Mouse (Mus musculus): ENCODE data around the gene Stkld1. TPM values are rescaled to one million over a fixed set of nuclear protein-coding genes. Genes with fewer than 3 reads are reported as not detected.
A peak's percentile ranks its signal among the peaks of the same experiment; 100 is the strongest.
"Not testable (repeated sequence)": the region's sequence is repeated elsewhere in the genome, so short reads cannot be mapped to it uniquely, and the experiment has no call there.

Stkld1 gene
- polyA plus RNA-seq (2015; fragmentation: Nextera tagmentation; extraction: Ambion mirVana), result 0.38 and 0.41 TPM in 2 replicates

DNA sequence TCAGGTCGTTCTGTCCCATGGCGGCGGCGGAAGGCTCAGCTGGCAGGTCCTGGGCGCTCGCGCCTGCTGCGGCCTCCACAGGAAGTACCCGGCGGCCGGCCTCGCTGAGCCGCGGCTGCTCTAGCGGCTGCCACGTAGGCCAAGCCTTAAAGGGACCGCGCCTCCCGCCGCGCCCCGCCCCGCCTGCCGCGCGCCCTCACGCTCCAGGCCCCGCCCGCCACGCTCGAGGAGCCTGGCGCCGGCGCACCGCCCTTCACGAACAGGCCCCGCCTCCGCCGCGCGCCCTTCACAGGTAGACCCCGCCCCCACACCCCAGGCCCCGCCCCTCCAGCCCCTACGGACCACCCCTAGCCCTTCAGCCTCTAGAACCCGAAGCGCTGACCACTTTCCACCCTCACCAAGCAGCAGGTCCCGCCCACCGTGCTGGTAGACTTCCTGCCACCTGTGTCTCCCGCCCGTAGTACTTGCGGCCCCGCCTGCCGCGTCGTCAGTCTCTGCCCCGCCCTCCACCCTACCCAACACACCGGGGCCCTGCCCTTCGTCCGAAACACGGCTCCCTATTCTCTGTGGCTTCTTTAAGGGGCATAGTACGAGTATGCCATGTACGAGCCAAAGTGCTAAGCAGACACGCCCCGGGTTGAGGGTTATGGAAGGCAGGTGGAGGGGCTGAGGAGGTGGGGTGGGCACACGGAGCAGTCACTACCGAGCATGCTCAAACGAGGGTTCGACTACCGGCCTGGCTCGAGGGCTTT, at the start of gene Stkld1, which contains the start of gene Surf4:
Stkld1 (plus strand) TSS at position 744 of the 752 bp plus-strand sequence.
Surf4 (minus strand) TSS at position 625 of the 752 bp plus-strand sequence.
- Histone ChIP-seq H3K9me3 (replicated peaks; ENCODE audit: control insufficient read depth, low read length, poor library complexity, severe bottlenecking) (no peaks in the 10 kb centered on the region), H3K4me2 (ENCODE audit: low read length) (peak within 1 kb of the TSS; percentile 80), H3K36me3 (ENCODE audit: control insufficient read depth, insufficient read depth, low read length) (peaks cover 10% of the 10 kb centered on the region; the same call in 1 of the 2 replicates), H3K27ac (ENCODE audit: low read length) (peak within 1 kb of the TSS; percentile 80), H3K4me1 (ENCODE audit: control insufficient read depth, insufficient read depth, low read length) (peaks cover 25% of the 10 kb centered on the region), H3K4me3 (ENCODE audit: low read depth, low read length) (peak within 1 kb of the TSS; percentile 96), H3K27me3 (ENCODE audit: control insufficient read depth, insufficient read depth, low read depth, low read length) (no peaks in the 10 kb centered on the region), H3K9ac (ENCODE audit: low read depth, low read length) (peak within 1 kb of the TSS; percentile 99)
- WGBS, result under 1% methylated on average over 41 of the region's 70 CpGs
- peak; percentile 94 for ATAC-seq

DNA sequence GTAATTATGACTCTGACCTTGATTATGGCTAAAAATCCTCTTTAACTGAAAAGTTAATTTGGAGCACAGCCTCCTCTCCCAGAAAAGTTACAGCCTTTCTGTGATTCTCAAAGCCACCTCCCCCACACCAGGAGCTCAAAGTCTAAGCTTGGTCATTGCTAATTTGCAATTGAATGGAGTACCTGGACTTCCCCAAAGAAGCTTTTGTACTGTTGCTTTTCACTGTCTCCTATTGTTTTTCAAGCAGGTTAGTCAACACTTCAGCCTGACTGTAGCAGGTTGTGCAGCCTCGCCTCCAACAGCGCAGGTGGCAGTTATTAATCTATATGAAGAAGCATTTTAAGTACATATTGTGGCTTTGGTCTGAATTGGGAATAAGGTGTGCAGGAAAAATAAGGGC, 48.3 kb upstream of the Stkld1 start:
- not testable (repeated sequence) for H3K27me3 ChIP-seq (ENCODE audit: control insufficient read depth, insufficient read depth, low read depth, low read length); H3K36me3 ChIP-seq (ENCODE audit: control insufficient read depth, insufficient read depth, low read length); H3K9ac ChIP-seq (ENCODE audit: low read depth, low read length); ATAC-seq; H3K4me3 ChIP-seq (ENCODE audit: low read depth, low read length); H3K4me2 ChIP-seq (ENCODE audit: low read length); H3K9me3 ChIP-seq (replicated peaks; ENCODE audit: control insufficient read depth, low read length, poor library complexity, severe bottlenecking); H3K4me1 ChIP-seq (ENCODE audit: control insufficient read depth, insufficient read depth, low read length); H3K27ac ChIP-seq (ENCODE audit: low read length)
- WGBS, result 74% methylated on average over 2 of the region's 2 CpGs

DNA sequence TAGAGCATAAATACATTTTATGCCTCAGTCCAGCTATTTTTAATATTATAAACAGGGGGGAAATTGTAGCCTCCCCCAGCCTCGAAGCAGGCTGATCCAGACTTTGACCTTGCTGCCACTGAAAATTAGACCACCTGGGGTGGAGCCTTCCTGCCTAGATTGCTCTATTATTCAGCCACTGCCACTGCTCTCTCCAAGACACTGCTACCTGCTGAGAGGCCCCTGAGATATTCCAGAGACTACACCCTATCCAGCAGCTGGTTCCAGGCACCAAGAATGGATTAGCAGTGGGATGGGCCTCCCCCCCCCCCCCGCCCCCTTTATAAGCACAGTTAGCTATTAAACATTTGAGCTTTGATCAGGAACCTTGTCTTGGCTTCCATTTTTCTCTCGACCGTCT, 47.7 kb upstream of the Stkld1 start:
- not testable (repeated sequence) for H3K36me3 ChIP-seq (ENCODE audit: control insufficient read depth, insufficient read depth, low read length); H3K27ac ChIP-seq (ENCODE audit: low read length); H3K4me3 ChIP-seq (ENCODE audit: low read depth, low read length); H3K27me3 ChIP-seq (ENCODE audit: control insufficient read depth, insufficient read depth, low read depth, low read length); H3K4me1 ChIP-seq (ENCODE audit: control insufficient read depth, insufficient read depth, low read length); H3K9me3 ChIP-seq (replicated peaks; ENCODE audit: control insufficient read depth, low read length, poor library complexity, severe bottlenecking); ATAC-seq; H3K4me2 ChIP-seq (ENCODE audit: low read length); H3K9ac ChIP-seq (ENCODE audit: low read depth, low read length)
- WGBS, result 56% methylated on average over 4 of the region's 4 CpGs

DNA sequence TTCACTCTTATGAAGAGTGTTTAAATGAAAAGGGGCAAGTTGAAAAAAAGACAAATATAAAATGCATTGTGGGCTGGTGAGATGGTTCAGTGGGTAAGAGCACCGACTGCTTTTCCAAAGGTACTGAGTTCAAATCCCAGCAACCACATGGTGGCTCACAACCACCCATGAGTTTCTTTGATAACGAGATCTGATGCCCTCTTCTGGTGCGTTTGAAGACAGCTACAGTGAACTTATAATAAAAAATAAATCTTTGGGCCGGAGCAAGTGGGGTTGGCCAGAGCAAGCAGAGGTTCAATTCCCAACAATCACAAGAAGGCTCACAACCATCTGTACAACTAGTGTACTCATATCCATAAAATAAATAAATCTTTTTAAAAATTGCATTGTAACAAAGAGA, 37.9 kb upstream of the Stkld1 start:
- no peak overlapping the region for H3K4me2 ChIP-seq (ENCODE audit: low read length)
- H3K36me3 ChIP-seq (ENCODE audit: control insufficient read depth, insufficient read depth, low read length), result peaks cover 42% of the 10 kb centered on the region
- no peaks in the 10 kb centered on the region for H3K9me3 ChIP-seq (replicated peaks; ENCODE audit: control insufficient read depth, low read length, poor library complexity, severe bottlenecking)
- peaks cover 1% of the 10 kb centered on the region; the same call in 1 of the 2 replicates for H3K4me1 ChIP-seq (ENCODE audit: control insufficient read depth, insufficient read depth, low read length)
- 90% methylated on average over 4 of the region's 4 CpGs for WGBS
- no peak overlapping the region for H3K4me3 ChIP-seq (ENCODE audit: low read depth, low read length)
- H3K27me3 ChIP-seq (ENCODE audit: control insufficient read depth, insufficient read depth, low read depth, low read length), result no peaks in the 10 kb centered on the region
- no peak overlapping the region for H3K9ac ChIP-seq (ENCODE audit: low read depth, low read length)
- no peak overlapping the region for H3K27ac ChIP-seq (ENCODE audit: low read length)
- no peak for ATAC-seq

DNA sequence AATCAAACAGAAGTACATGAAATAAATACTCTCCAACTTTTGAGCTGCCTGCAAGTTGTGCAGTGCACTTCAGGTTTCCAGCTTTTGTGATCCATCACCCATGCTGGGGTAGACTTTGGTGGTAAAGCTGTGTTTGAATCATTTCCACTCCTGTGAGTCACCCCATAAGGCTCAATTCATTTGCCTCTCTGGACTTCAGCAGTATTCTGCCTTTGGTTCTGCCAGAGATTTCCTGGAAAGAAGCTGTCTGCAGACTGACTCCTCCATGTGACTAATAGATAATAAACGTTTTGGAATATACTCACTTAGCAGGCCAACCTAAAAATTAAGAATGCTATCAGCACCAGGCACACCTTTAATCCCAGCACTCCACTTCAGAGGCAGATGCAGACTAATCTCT, 33.1 kb upstream of the Stkld1 start:
- H3K9me3 ChIP-seq (replicated peaks; ENCODE audit: control insufficient read depth, low read length, poor library complexity, severe bottlenecking), result no peaks in the 10 kb centered on the region
- H3K27ac ChIP-seq (ENCODE audit: low read length), result no peak overlapping the region
- H3K27me3 ChIP-seq (ENCODE audit: control insufficient read depth, insufficient read depth, low read depth, low read length), result no peaks in the 10 kb centered on the region
- no peak for ATAC-seq
- WGBS, result 88% methylated on average over 1 of the region's 1 CpGs
- no peak overlapping the region for H3K4me3 ChIP-seq (ENCODE audit: low read depth, low read length)
- H3K9ac ChIP-seq (ENCODE audit: low read depth, low read length), result no peak overlapping the region
- H3K4me1 ChIP-seq (ENCODE audit: control insufficient read depth, insufficient read depth, low read length), result peaks cover 21% of the 10 kb centered on the region
- H3K4me2 ChIP-seq (ENCODE audit: low read length), result no peak overlapping the region
- H3K36me3 ChIP-seq (ENCODE audit: control insufficient read depth, insufficient read depth, low read length), result peaks cover 27% of the 10 kb centered on the region

DNA sequence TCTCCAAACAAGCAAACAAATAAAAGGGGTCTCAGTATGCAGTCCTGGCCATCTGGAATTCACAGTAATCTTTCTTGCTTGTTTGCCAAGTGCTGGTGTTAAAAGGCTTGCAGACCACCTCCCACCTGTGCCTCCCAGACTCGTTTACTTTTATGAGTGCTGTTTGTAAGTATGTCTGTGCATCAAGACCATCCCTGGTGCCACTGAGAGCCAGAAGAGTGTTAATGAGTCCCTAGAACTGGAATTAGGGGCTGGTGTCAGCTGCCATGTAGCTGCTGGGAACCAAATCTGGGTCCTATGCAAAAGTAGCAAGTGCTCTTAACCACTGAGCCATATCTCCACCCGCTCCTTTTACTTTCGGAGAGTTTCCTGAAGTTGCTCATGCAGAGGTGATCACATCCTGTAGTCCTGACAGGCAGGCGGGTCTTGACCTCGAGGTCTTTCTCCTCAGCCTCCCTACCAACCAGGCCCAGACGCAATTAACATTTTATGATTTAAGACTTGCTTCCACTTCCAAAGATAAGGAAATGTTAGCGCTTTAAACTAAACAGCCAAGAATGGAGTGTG, 31.9 kb upstream of the Stkld1 start:
- H3K4me2 ChIP-seq (ENCODE audit: low read length), result peak overlapping the region; percentile 72
- H3K27ac ChIP-seq (ENCODE audit: low read length), result no peak overlapping the region
- peak overlapping the region; percentile 73 for H3K9ac ChIP-seq (ENCODE audit: low read depth, low read length)
- no peaks in the 10 kb centered on the region for H3K9me3 ChIP-seq (replicated peaks; ENCODE audit: control insufficient read depth, low read length, poor library complexity, severe bottlenecking)
- peak overlapping the region; percentile 76 for H3K4me3 ChIP-seq (ENCODE audit: low read depth, low read length)
- H3K27me3 ChIP-seq (ENCODE audit: control insufficient read depth, insufficient read depth, low read depth, low read length), result no peaks in the 10 kb centered on the region
- peaks cover 21% of the 10 kb centered on the region for H3K4me1 ChIP-seq (ENCODE audit: control insufficient read depth, insufficient read depth, low read length)
- no peak for ATAC-seq
- peaks cover 32% of the 10 kb centered on the region for H3K36me3 ChIP-seq (ENCODE audit: control insufficient read depth, insufficient read depth, low read length)
- WGBS, result 15% methylated on average over 7 of the region's 7 CpGs

DNA sequence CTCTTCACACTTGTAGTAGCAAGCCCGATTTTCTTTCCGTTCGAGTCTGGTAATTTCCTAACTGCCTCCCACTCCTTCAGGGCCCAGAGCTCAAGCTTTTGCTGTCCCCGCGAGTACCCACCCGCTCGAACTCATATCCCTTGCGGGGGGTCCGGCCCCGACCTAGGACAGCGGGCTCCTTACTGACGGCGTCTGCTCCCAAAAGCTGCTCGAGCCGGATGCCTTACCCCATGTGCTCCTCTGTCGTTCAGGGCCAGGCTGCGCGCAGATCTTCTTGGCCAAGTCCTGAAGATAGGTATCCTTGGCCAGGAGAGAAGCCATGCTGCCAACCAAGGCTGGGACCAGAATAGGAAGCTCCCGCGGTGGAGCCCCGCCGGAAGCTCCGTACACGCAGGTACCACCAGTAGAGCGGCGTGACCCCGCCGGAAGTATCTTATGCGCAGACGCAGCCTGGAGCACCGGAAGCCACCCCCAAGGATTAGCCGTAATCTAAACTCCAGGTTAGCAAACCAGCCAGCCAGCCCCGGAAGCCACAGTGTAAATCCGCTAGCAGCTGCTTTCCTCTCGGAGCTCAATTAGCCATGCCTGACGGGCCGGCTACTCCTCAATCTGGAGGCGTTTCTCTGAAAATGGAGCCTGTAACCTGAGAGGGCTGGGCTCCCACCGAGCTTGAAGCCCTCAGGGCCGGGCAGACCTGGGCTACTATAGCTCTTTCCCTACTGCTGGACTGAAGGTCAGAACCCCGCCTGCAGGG, 31.2 kb upstream of the Stkld1 start, which contains the start of gene Surf6:
Surf6 (minus strand) TSS at position 413 of the 754 bp plus-strand sequence.
- H3K27ac ChIP-seq (ENCODE audit: low read length), result peak within 1 kb of the TSS; percentile 86
- under 1% methylated on average over 41 of the region's 41 CpGs for WGBS
- ATAC-seq, result peak; percentile 96
- H3K27me3 ChIP-seq (ENCODE audit: control insufficient read depth, insufficient read depth, low read depth, low read length), result no peaks in the 10 kb centered on the region
- H3K4me2 ChIP-seq (ENCODE audit: low read length), result peak within 1 kb of the TSS; percentile 72
- H3K36me3 ChIP-seq (ENCODE audit: control insufficient read depth, insufficient read depth, low read length), result peaks cover 34% of the 10 kb centered on the region
- peak within 1 kb of the TSS; percentile 73 for H3K9ac ChIP-seq (ENCODE audit: low read depth, low read length)
- H3K4me1 ChIP-seq (ENCODE audit: control insufficient read depth, insufficient read depth, low read length), result peaks cover 21% of the 10 kb centered on the region
- H3K4me3 ChIP-seq (ENCODE audit: low read depth, low read length), result peak within 1 kb of the TSS; percentile 76
- no peaks in the 10 kb centered on the region for H3K9me3 ChIP-seq (replicated peaks; ENCODE audit: control insufficient read depth, low read length, poor library complexity, severe bottlenecking)

DNA sequence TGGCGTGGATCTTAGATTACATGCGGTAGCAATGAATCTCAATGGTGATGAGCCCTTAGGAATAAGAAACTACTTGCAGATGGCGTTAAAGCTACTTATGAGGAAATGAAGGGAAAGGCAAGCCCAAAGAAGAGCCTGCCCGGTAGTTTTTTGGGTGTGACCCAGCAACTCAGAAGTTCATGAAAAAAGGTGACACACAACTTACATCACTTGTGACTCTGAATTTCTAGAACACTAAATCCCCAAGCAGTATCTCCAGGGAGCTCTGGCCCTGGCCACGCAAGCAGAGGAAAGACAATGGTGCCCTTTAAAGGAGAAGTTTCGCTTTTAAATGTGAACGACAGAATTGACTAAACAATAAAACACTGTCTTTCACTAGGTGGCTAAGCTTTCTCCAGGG, 30.5 kb upstream of the Stkld1 start:
- Histone ChIP-seq H3K27me3 (ENCODE audit: control insufficient read depth, insufficient read depth, low read depth, low read length) (no peaks in the 10 kb centered on the region), H3K27ac (ENCODE audit: low read length) (peak overlapping the region; percentile 86), H3K9ac (ENCODE audit: low read depth, low read length) (peak overlapping the region; percentile 72), H3K36me3 (ENCODE audit: control insufficient read depth, insufficient read depth, low read length) (peaks cover 32% of the 10 kb centered on the region), H3K4me1 (ENCODE audit: control insufficient read depth, insufficient read depth, low read length) (peaks cover 21% of the 10 kb centered on the region), H3K4me2 (ENCODE audit: low read length) (peak overlapping the region; percentile 72), H3K9me3 (replicated peaks; ENCODE audit: control insufficient read depth, low read length, poor library complexity, severe bottlenecking) (no peaks in the 10 kb centered on the region), H3K4me3 (ENCODE audit: low read depth, low read length) (peak overlapping the region; percentile 76)
- 7% methylated on average over 7 of the region's 7 CpGs for WGBS
- no peak for ATAC-seq

Measured in midbrain, embryonic 16.5 days (tissue).